In the genomic region with DNA sequence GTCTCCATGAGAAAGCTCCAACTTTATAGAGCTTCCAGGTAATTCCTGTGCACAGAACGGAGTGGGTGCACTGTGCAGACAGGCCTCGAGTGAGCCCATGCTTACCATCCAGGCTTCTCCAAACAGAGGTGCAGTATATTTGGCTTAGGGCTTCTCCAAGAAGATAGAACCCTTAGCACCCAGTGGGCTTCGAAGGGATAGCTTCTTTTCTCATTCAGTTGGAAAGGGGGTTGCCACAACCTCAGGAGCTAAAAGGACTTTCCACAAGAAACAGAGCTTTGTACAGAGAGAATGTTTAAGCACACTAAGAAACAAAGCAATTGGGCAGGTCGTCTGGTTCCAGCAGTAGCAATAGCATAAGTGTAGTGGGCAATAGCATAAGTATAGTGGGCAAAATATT, we compare ENCODE assay signal across 23 mouse cellular contexts.
"Had no signal": no experiment of that assay in that cellular context is flagged by ENCODE, and none has a peak within 500 bp of the region (broad histone marks: within the 10 kb centered on the region; RNA-seq: fewer than 3 reads in every experiment).

No protein-coding gene starts in this region.

- H3K36me3 ChIP-seq: hindbrain, embryonic 10.5 days; hindbrain, embryonic 12.5 days; limb, embryonic 10.5 days; limb, embryonic 12.5 days had no signal

- H3K9me3 ChIP-seq: hindbrain, embryonic 10.5 days; hindbrain, embryonic 12.5 days; limb, embryonic 10.5 days; limb, embryonic 12.5 days had no signal

- DNase-seq: gastrocnemius, adult 2 months; gastrocnemius, postnatal 10 days; gastrocnemius, postnatal 25 days; heart, adult 2 months; heart, postnatal 10 days; heart, postnatal 4 days; kidney, adult 18-20 months; kidney, adult 8-10 months; kidney, postnatal 10 days; kidney, postnatal 25 days; kidney, postnatal 4 days had no signal

- H3K4me2 ChIP-seq: heart, embryonic 11.5 days; hindbrain, embryonic 12.5 days; hindbrain, embryonic 14.5 days; limb, embryonic 12.5 days had no signal

- H3K27ac ChIP-seq: gastrocnemius, adult 2 months; heart, adult 2 months; hindbrain, embryonic 10.5 days; hindbrain, embryonic 12.5 days; hindbrain, embryonic 14.5 days; layer of hippocampus, adult 2 months; left cerebral cortex, adult 2 months; limb, embryonic 10.5 days; limb, embryonic 12.5 days had no signal

- H3K9ac ChIP-seq: hindbrain, embryonic 12.5 days; hindbrain, embryonic 14.5 days; limb, embryonic 12.5 days had no signal

- H3K4me3 ChIP-seq: gastrocnemius, adult 2 months; heart, adult 2 months; hindbrain, embryonic 10.5 days; hindbrain, embryonic 12.5 days; layer of hippocampus, adult 2 months; left cerebral cortex, adult 2 months; limb, embryonic 10.5 days; limb, embryonic 12.5 days had no signal

- ATAC-seq: forebrain, embryonic 16.5 days; hindbrain, embryonic 16.5 days; inflammation-experienced regulatory T-cells, adult 6 months; intestine, postnatal 0 days had no signal
